Comparison of ENCODE assay signal across 8 mouse cellular contexts in genomic region chr2:165889266-165889665, GRCm38 (mm10). TPM values are rescaled to one million over a fixed set of nuclear protein-coding genes. Genes with fewer than 3 reads are reported as not detected.
DNase-seq lines count a peak whose midpoint lies in the region; ATAC-seq and TF ChIP-seq lines count a peak whose summit lies in the region.

No protein-coding gene starts in this region.

- TF ChIP-seq EP300 in heart, adult 2 months (IDR thresholded peaks at IDR 0.05; ENCODE audit: insufficient read depth, low read depth, low read length) = no peak

- TF ChIP-seq POLR2A in heart, adult 2 months (IDR thresholded peaks at IDR 0.05; ENCODE audit: insufficient read depth, low read depth, low read length) = no peak

- no peaks in the 10 kb centered on the region for H3K79me2 ChIP-seq in heart, adult 2 months (replicated peaks; ENCODE audit: control insufficient read depth, insufficient read depth, low read length)

- intact Hi-C loops in heart, adult 2 months (cut with DNase I) = loop anchor here (2.0 kb wide), 1 partner anchor 16 kb away; no protein-coding TSS in a partner anchor
- intact Hi-C loops in heart, postnatal 25 days (cut with DNase I) = no loop called here

- H3K4me1 ChIP-seq in heart, adult 2 months (ENCODE audit: control insufficient read depth, insufficient read depth, low read length) = peaks cover 37% of the 10 kb centered on the region
- H3K4me1 ChIP-seq in G1E (ENCODE audit: insufficient read depth, low read depth, low read length) = peaks cover 75% of the 10 kb centered on the region
- peaks cover 48% of the 10 kb centered on the region for H3K4me1 ChIP-seq in forebrain, embryonic 16.5 days (replicated peaks; ENCODE audit: control insufficient read depth, insufficient read depth, low read length)
- H3K4me1 ChIP-seq in liver, embryonic 16.5 days (ENCODE audit: control insufficient read depth, low read depth, low read length) = peaks cover 71% of the 10 kb centered on the region

- TF ChIP-seq CTCF in heart, adult 2 months (IDR thresholded peaks at IDR 0.05) = no peak
- TF ChIP-seq CTCF in G1E (IDR thresholded peaks at IDR 0.05; ENCODE audit: low read depth, low read length) = no peak

- peak overlapping the region; percentile 7; the same call in 1 of the 2 replicates for H3K27ac ChIP-seq in heart, adult 2 months
- H3K27ac ChIP-seq in forebrain, embryonic 16.5 days (ENCODE audit: low read length) = peak overlapping the region; percentile 14; the same call in 1 of the 2 replicates
- H3K27ac ChIP-seq in liver, embryonic 16.5 days (ENCODE audit: low read length) = peak overlapping the region; percentile 100

- no peak for DNase-seq in heart, adult 2 months
- no peak for DNase-seq in heart, postnatal 25 days (ENCODE audit: low spot score)
- DNase-seq in G1E (ENCODE audit: low spot score) = peak; percentile 26
- no peak for DNase-seq in T-cell, adult 2 months (ENCODE audit: low spot score)
- no peak for DNase-seq in urinary bladder, postnatal 14 days (ENCODE audit: low spot score)
- no peak for DNase-seq in spleen, postnatal 4 days (ENCODE audit: low spot score in 2 of 2)

- H3K27me3 ChIP-seq in heart, adult 2 months (ENCODE audit: control insufficient read depth, insufficient read depth, low read length) = no peaks in the 10 kb centered on the region
- H3K27me3 ChIP-seq in G1E (ENCODE audit: insufficient read depth, low read length) = no peaks in the 10 kb centered on the region
- no peaks in the 10 kb centered on the region for H3K27me3 ChIP-seq in forebrain, embryonic 16.5 days (replicated peaks; ENCODE audit: control insufficient read depth, insufficient read depth, low read length)
- H3K27me3 ChIP-seq in liver, embryonic 16.5 days (ENCODE audit: control insufficient read depth, insufficient read depth, low read depth, low read length) = no peaks in the 10 kb centered on the region

- peaks cover 2% of the 10 kb centered on the region; the same call in 1 of the 2 replicates for H3K36me3 ChIP-seq in heart, adult 2 months (ENCODE audit: control insufficient read depth, insufficient read depth, low read length)
- H3K36me3 ChIP-seq in G1E (replicated peaks) = no peaks in the 10 kb centered on the region
- H3K36me3 ChIP-seq in forebrain, embryonic 16.5 days (ENCODE audit: control insufficient read depth, insufficient read depth) = no peaks in the 10 kb centered on the region
- H3K36me3 ChIP-seq in liver, embryonic 16.5 days (ENCODE audit: control insufficient read depth, insufficient read depth) = no peaks in the 10 kb centered on the region

- no peak overlapping the region for H3K4me3 ChIP-seq in heart, adult 2 months
- H3K4me3 ChIP-seq in G1E (ENCODE audit: low read depth, low read length) = peak overlapping the region; percentile 63; the same call in 1 of the 2 replicates
- H3K4me3 ChIP-seq in forebrain, embryonic 16.5 days (replicated peaks; ENCODE audit: low read length) = no peak overlapping the region
- no peak overlapping the region for H3K4me3 ChIP-seq in liver, embryonic 16.5 days (ENCODE audit: low read depth, low read length)

- no peak overlapping the region for H3K9ac ChIP-seq in heart, adult 2 months (ENCODE audit: low read depth, low read length)
- H3K9ac ChIP-seq in forebrain, embryonic 16.5 days (replicated peaks; ENCODE audit: low read depth, low read length) = 0 out of 2 replicates have a peak overlapping the region, but pooled peaks have one; percentile 17
- H3K9ac ChIP-seq in liver, embryonic 16.5 days (ENCODE audit: low read depth, low read length) = peak overlapping the region; percentile 51

- 92% methylated on average over 7 of the region's 7 CpGs for WGBS in heart, adult 2 months
- WGBS in forebrain, embryonic 16.5 days = 76% methylated on average over 7 of the region's 7 CpGs
- 50% methylated on average over 7 of the region's 7 CpGs for WGBS in liver, embryonic 16.5 days (ENCODE audit: insufficient replicate concordance)

- no peaks in the 10 kb centered on the region for H3K9me3 ChIP-seq in G1E (replicated peaks)
- H3K9me3 ChIP-seq in forebrain, embryonic 16.5 days (ENCODE audit: control insufficient read depth, low read length) = no peaks in the 10 kb centered on the region
- H3K9me3 ChIP-seq in liver, embryonic 16.5 days (replicated peaks; ENCODE audit: control insufficient read depth, low read length) = no peaks in the 10 kb centered on the region

- no peak overlapping the region for H3K4me2 ChIP-seq in forebrain, embryonic 16.5 days (ENCODE audit: low read length)
- peak overlapping the region; percentile 37; the same call in 1 of the 2 replicates for H3K4me2 ChIP-seq in liver, embryonic 16.5 days (ENCODE audit: low read depth, low read length)

- no peak for ATAC-seq in G1E (ENCODE audit: extremely low read depth, insufficient number of reproducible peaks, low FRiP score, poor library complexity, severe bottlenecking)
- no peak for ATAC-seq in forebrain, embryonic 16.5 days
- no peak for ATAC-seq in liver, embryonic 16.5 days (ENCODE audit: low read depth)

RNA-seq across cellular contexts. Expression of gene Zmynd8, which starts 9.6 kb away (rescaled TPM):
- 10 to 100 TPM; 44.4 to 47.2 TPM for total RNA-seq in heart, adult 2 months (2021)
- polyA plus RNA-seq in heart, adult 2 months (2012; rRNA removed) = 20.4 and 31.2 TPM in 2 replicates
- total RNA-seq in heart, postnatal 25 days (2021) = 10 to 100 TPM; 44.5 to 48.7 TPM
- total RNA-seq in G1E (2014; fragmentation: Nextera tagmentation) (144 and 153 TPM in 2 replicates), G1E (2017) (42.5 and 54.5 TPM in 2 replicates)
- 69.5 and 82.4 TPM in 2 replicates for polyA plus RNA-seq in G1E (2012)
- polyA plus RNA-seq in forebrain, embryonic 16.5 days (2015; fragmentation: Nextera tagmentation; extraction: Ambion mirVana) = 69.8 and 81.5 TPM in 2 replicates
- 20.0 and 23.6 TPM in 2 replicates for polyA plus RNA-seq in liver, embryonic 16.5 days (2015; fragmentation: Nextera tagmentation; extraction: Ambion mirVana)

Comparison
In these comparisons a context has a peak if more than half of its experiments do, and no peak if none do; other contexts are left out.
1. H3K27ac ChIP-seq: peak in every context shown above with its lines; median percentile 100 in liver, embryonic 16.5 days; 14 in forebrain, embryonic 16.5 days; 7 in heart, adult 2 months.